Mouse (Mus musculus) liver, postnatal 0 days (tissue): ENCODE results near the gene Fga.

Experiments used
- CTCF ChIP-seq: sonication (generic); IDR thresholded peaks from 2 replicates; pipeline ENCODE4 v1.5.1; 2016; ENCODE audit warnings: antibody characterized with exemption, low read depth
- EP300 ChIP-seq: IDR thresholded peaks from 2 replicates; pipeline ENCODE4 v1.6.1; 2016; ENCODE audit warnings: antibody characterized with exemption, low read depth, mild to moderate bottlenecking

DNA sequence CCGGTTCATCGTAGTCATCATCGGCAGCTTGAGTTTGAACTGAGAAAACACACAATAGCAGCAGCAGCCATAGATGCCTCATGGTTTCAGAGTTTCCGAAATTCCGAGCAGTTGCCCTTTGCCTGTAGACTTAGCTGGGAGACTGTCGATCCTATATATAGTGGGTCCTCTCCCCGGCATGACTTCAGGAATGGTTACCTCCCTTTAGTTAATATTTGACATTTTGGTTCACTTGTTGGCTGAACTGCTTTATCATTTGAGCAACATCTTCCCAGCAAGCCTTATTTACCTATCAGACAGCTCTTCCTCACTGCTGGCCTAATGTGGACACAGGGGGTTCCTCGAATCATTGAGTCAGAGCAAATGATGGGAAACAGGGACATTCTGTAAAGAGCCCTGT, 23.8 kb downstream of the Fga start, which contains the start of gene Fgb:
- peak; percentile 78 for TF ChIP-seq EP300
- no peak for TF ChIP-seq CTCF
